Mouse (Mus musculus) limb, embryonic 14.5 days (tissue): Measurements from ENCODE around the gene Paqr4. TPM values are rescaled to one million over a fixed set of nuclear protein-coding genes. Genes with fewer than 3 reads are reported as not detected.

ENCODE experiments used
- ATAC-seq: fragments of 200-750 bp; cut with Nextera tagmentation; 2 replicates; pipeline ENCODE4 v1.8.0; 2017; ENCODE audit warnings: low read depth, moderate number of reproducible peaks, moderate TSS enrichment; ENCODE audit not compliant: low FRiP score
- DNase-seq: peaks from one replicate; pipeline ENCODE4 v3.0.0-alpha.2; 2015; ENCODE audit warnings: low spot score
- H3K27ac ChIP-seq: fragments of 300-500 bp; sonication (generic); replicated peaks from 2 replicates; pipeline ENCODE4 v1.5.1; 2014; ENCODE audit warnings: low read depth, mild to moderate bottlenecking, low read length, moderate library complexity, mixed read lengths
- H3K27me3 ChIP-seq: fragments of 300-500 bp; sonication (generic); 2 replicates; pipeline ENCODE4 v1.6.1; 2014; ENCODE audit warnings: low read length, mixed read lengths; ENCODE audit not compliant: control insufficient read depth, insufficient read depth
- H3K36me3 ChIP-seq: fragments of 300-500 bp; sonication (generic); 2 replicates; pipeline ENCODE4 v1.6.1; 2014; ENCODE audit warnings: mild to moderate bottlenecking, low read length, moderate library complexity, mixed read lengths; ENCODE audit not compliant: control insufficient read depth, insufficient read depth
- H3K4me1 ChIP-seq: fragments of 300-500 bp; sonication (generic); 2 replicates; pipeline ENCODE4 v1.6.1; 2014; ENCODE audit warnings: antibody characterized with exemption, low read length, mixed read lengths; ENCODE audit not compliant: control insufficient read depth, insufficient read depth
- H3K4me2 ChIP-seq: fragments of 300-500 bp; sonication (generic); replicated peaks from 2 replicates; pipeline ENCODE4 v1.6.1; 2014; ENCODE audit warnings: low read depth, mild to moderate bottlenecking, low read length, moderate library complexity; ENCODE audit not compliant: severe bottlenecking
- H3K4me3 ChIP-seq: fragments of 300-500 bp; sonication (generic); replicated peaks from 2 replicates; pipeline ENCODE4 v1.5.1; 2014; ENCODE audit warnings: low read length
- H3K9ac ChIP-seq: fragments of 300-500 bp; sonication (generic); 2 replicates; pipeline ENCODE4 v1.6.1; 2014; ENCODE audit warnings: mild to moderate bottlenecking, low read depth, low read length, moderate library complexity; ENCODE audit not compliant: severe bottlenecking
- H3K9me3 ChIP-seq: fragments of 300-500 bp; sonication (generic); 2 replicates; pipeline ENCODE4 v1.6.1; 2016; ENCODE audit warnings: low read length; ENCODE audit not compliant: control insufficient read depth
- POLR2A ChIP-seq: fragments of 200-500 bp; IDR thresholded peaks from 2 replicates; pipeline ENCODE4 v1.8.0; 2012; ENCODE audit warnings: inconsistent platforms, mild to moderate bottlenecking, moderate library complexity, borderline replicate concordance; ENCODE audit not compliant: insufficient read depth, insufficient read length; ENCODE audit errors: extremely low read depth
- WGBS: fragments of 180-500 bp; shearing (Covaris S2); extraction: QIAGEN DNeasy Blood & Tissue Kit; methylation state at CpG from one replicate; pipeline ENCODE4 v1.1.7; 2014; 5-methylcytosine and 5-hydroxymethylcytosine counted together
- polyA plus RNA-seq, 2 experiments: library from polyadenylated mRNA; depleted of rRNA in 1 of 2; stranded (reverse) in 1 of 2; unstranded in 1 of 2; fragments of >200 nt; fragmentation: Nextera tagmentation in 1 of 2; extraction: Ambion mirVana in 1 of 2; gene quantifications; 2 replicates each; pipeline versions ENCODE4 v1.2.1 to v1.2.3; 2012 to 2014

Paqr4 gene
- polyA plus RNA-seq, 2 experiments = 9.7 to 17.3 TPM

DNA sequence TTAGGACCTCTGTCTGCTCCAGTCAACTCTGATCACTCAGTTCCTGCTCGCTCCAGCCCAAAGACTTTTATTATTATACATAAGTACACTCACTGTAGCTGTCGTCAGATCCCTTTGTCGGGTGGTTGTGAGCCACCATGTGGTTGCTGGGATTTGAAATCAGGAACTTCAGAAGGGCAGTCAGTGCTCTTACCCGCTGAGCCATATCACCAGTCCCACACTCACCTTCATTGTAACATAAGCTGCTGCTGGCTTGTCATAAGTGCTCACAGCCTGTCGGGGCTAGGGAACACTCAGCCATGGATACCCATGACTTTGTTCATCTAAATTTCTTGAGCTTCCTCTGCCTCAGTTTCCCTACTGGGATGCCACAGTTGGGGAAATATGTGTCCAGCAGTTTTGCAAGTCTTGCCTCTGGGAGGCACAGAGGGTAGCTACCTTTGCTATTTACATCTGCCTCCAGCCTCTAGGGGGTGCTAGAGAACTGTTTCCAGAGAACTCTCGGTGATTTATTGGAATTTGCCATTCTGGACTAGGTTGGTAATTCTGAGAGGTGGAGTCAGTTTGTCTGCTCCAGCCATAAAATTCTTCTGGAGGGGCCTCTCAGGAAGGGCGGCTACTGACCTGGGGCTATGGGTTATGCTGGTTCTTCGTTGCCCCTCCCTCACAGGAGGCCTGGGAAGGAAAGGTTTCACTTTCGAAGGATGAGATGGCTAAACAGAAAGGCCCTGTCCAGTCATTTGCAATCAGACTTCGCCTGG is 8.1 kb upstream of the Paqr4 start:
- TF ChIP-seq POLR2A = no peak
- 28% methylated on average over 10 of the region's 10 CpGs for WGBS
- Histone ChIP-seq H3K9me3 (no peaks in the 10 kb centered on the region), H3K36me3 (peaks cover 29% of the 10 kb centered on the region), H3K9ac (no peak overlapping the region), H3K4me1 (peaks cover 10% of the 10 kb centered on the region), H3K27ac (no peak overlapping the region), H3K4me2 (peak overlapping the region; percentile 28; the same call in 1 of the 2 replicates), H3K27me3 (peaks cover 31% of the 10 kb centered on the region), H3K4me3 (0 out of 2 replicates have a peak overlapping the region, but pooled peaks have one; percentile 5)
- ATAC-seq (0 out of 2 replicates have a peak, but pooled peaks have one; percentile 9), DNase-seq (peak; percentile 81)

DNA sequence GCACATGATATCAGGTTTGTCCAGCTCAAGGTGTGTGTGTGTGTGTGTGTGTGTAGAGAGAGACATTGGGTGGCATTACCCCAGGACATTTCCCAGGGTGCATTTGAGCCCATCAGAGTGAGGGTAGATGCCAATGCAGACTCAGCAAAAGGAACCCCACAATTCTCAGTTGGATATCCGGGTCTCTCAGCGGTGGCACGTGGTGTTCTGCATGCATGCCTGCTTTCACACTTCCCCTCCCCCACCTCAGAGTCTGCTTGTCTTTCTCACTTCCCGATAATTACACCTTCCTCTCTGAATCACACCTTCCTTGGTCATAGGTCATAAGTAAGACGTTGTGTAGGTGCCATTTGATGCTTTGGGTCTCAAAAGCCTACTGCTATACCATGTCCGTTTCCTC is 7.4 kb upstream of the Paqr4 start:
- Histone ChIP-seq H3K4me1 (peaks cover 10% of the 10 kb centered on the region), H3K9ac (no peak overlapping the region), H3K36me3 (peaks cover 21% of the 10 kb centered on the region), H3K4me3 (no peak overlapping the region), H3K4me2 (no peak overlapping the region), H3K27ac (no peak overlapping the region), H3K27me3 (peaks cover 38% of the 10 kb centered on the region), H3K9me3 (no peaks in the 10 kb centered on the region)
- TF ChIP-seq POLR2A = no peak
- DNase-seq (no peak), ATAC-seq (no peak)
- 24% methylated on average over 6 of the region's 6 CpGs for WGBS

GRCm38 (mm10) chr17:23747471-23747870 is 6.8 kb upstream of the Paqr4 start:
- DNase-seq (no peak), ATAC-seq (no peak)
- Histone ChIP-seq H3K36me3 (peaks cover 15% of the 10 kb centered on the region), H3K27ac (no peak overlapping the region), H3K4me1 (peaks cover 12% of the 10 kb centered on the region), H3K4me3 (no peak overlapping the region), H3K27me3 (peaks cover 44% of the 10 kb centered on the region), H3K9ac (no peak overlapping the region), H3K4me2 (no peak overlapping the region), H3K9me3 (no peaks in the 10 kb centered on the region)
- no peak for TF ChIP-seq POLR2A
- WGBS = 74% methylated on average over 3 of the region's 3 CpGs

GRCm38 (mm10) chr17:23746767-23747166 is 6.1 kb upstream of the Paqr4 start:
- Histone ChIP-seq H3K9me3 (no peaks in the 10 kb centered on the region), H3K4me1 (peaks cover 17% of the 10 kb centered on the region), H3K27ac (no peak overlapping the region), H3K9ac (no peak overlapping the region), H3K36me3 (peaks cover 8% of the 10 kb centered on the region), H3K4me2 (no peak overlapping the region), H3K4me3 (no peak overlapping the region), H3K27me3 (peaks cover 51% of the 10 kb centered on the region)
- no peak for DNase-seq
- ATAC-seq = no peak
- WGBS = 62% methylated on average over 3 of the region's 3 CpGs
- no peak for TF ChIP-seq POLR2A

GRCm38 (mm10) chr17:23746311-23746710 is 5.6 kb upstream of the Paqr4 start:
- H3K27ac ChIP-seq = no peak overlapping the region
- no peak overlapping the region for H3K9ac ChIP-seq
- no peak for TF ChIP-seq POLR2A
- 6% methylated on average over 12 of the region's 12 CpGs for WGBS
- peak overlapping the region; percentile 41 for H3K4me2 ChIP-seq
- H3K36me3 ChIP-seq = peaks cover 4% of the 10 kb centered on the region
- no peaks in the 10 kb centered on the region for H3K9me3 ChIP-seq
- H3K4me1 ChIP-seq = peaks cover 17% of the 10 kb centered on the region
- peak overlapping the region; percentile 24; the same call in 1 of the 2 replicates for H3K4me3 ChIP-seq
- ATAC-seq = no peak; the same call in 1 of the 2 replicates
- H3K27me3 ChIP-seq = peaks cover 56% of the 10 kb centered on the region
- DNase-seq = no peak
